Comparison of ENCODE assay signal across 8 mouse cellular contexts in genomic region chr2:167071641-167072601, GRCm38 (mm10). TPM values are rescaled to one million over a fixed set of nuclear protein-coding genes. Genes with fewer than 3 reads are reported as not detected.
DNase-seq lines count a peak whose midpoint lies in the region; ATAC-seq and TF ChIP-seq lines count a peak whose summit lies in the region.

No protein-coding gene starts in this region.

- no peaks in the 10 kb centered on the region for H3K36me3 ChIP-seq in hindbrain, postnatal 0 days (ENCODE audit: insufficient read depth, low read length)

- peak overlapping the region; percentile 72 for H3K4me3 ChIP-seq in gastrocnemius, adult 2 months
- H3K4me3 ChIP-seq in hindbrain, postnatal 0 days (ENCODE audit: low read length): peak overlapping the region; percentile 45

- no peaks in the 10 kb centered on the region for H3K27me3 ChIP-seq in hindbrain, postnatal 0 days (ENCODE audit: insufficient read depth, low read length)

- 6% methylated on average over 22 of the region's 22 CpGs for WGBS in hindbrain, postnatal 0 days

- 0 out of 2 replicates have a peak, but pooled peaks cover 6% of the 10 kb centered on the region for H3K4me1 ChIP-seq in hindbrain, postnatal 0 days (ENCODE audit: insufficient read depth, low read length)

- H3K27ac ChIP-seq in gastrocnemius, adult 2 months: peak overlapping the region; percentile 80
- peak overlapping the region; percentile 78 for H3K27ac ChIP-seq in hindbrain, postnatal 0 days

- DNase-seq in gastrocnemius, adult 2 months: peak; percentile 96
- DNase-seq in hindbrain, postnatal 0 days (ENCODE audit: low spot score): peak; percentile 99
- DNase-seq in left cerebral cortex, adult 18-20 months (ENCODE audit: low spot score in 2 of 2): peak; percentile 97 to 99
- peak; percentile 91 to 95 for DNase-seq in lung, postnatal 4 days
- DNase-seq in retina, postnatal 1 day: peak; percentile 96
- DNase-seq in thymus, postnatal 4 days: peak; percentile 97

- intact Hi-C loops in gastrocnemius, adult 2 months (cut with DNase I): loop anchor here (1.0 to 5.0 kb wide), 5 partner anchors 41 to 345 kb away; partner anchors contain the start of gene Kcnb1

- peak overlapping the region; percentile 54 for H3K9ac ChIP-seq in hindbrain, postnatal 0 days (replicated peaks; ENCODE audit: low read length)

- peak; percentile 82 for ATAC-seq in activated CD4-positive, CD25-positive, alpha-beta regulatory T cell, adult 4 months
- peak; percentile 89 for ATAC-seq in common myeloid progenitor, adult 5-6 weeks (replicated peaks; ENCODE audit: low read depth, poor library complexity, severe bottlenecking)
- peak; percentile 98 for ATAC-seq in hindbrain, postnatal 0 days

- H3K4me2 ChIP-seq in hindbrain, postnatal 0 days (ENCODE audit: low read depth, low read length): peak overlapping the region; percentile 71

- TF ChIP-seq CTCF in gastrocnemius, adult 2 months (IDR thresholded peaks at IDR 0.05): no peak
- TF ChIP-seq CTCF in hindbrain, postnatal 0 days (IDR thresholded peaks at IDR 0.05; ENCODE audit: low read depth): peak; percentile 100

- no peaks in the 10 kb centered on the region for H3K9me3 ChIP-seq in hindbrain, postnatal 0 days (ENCODE audit: low read length)

RNA-seq across cellular contexts. Expression of gene Znfx1, which starts 9.1 kb away (rescaled TPM):
- polyA plus RNA-seq in activated CD4-positive, CD25-positive, alpha-beta regulatory T cell, adult 4 months (2017; shearing (Covaris generic)): 10 to 100 TPM; 18.5 to 26.0 TPM
- 15.9 and 18.0 TPM in 2 replicates for total RNA-seq in common myeloid progenitor, adult 5-6 weeks (2017)
- 10 to 100 TPM; 25.2 to 25.8 TPM for total RNA-seq in gastrocnemius, adult 2 months (2021)
- total RNA-seq in hindbrain, postnatal 0 days (2014; rRNA removed): 31.6 and 34.9 TPM in 2 replicates
- 4.9 and 5.8 TPM in 2 replicates for polyA plus RNA-seq in hindbrain, postnatal 0 days (2015; fragmentation: Nextera tagmentation; extraction: Ambion mirVana)
- 10 to 100 TPM; 77.2 to 78.9 TPM for total RNA-seq in left cerebral cortex, adult 18-20 months (2021)

RNA-seq across cellular contexts. Expression of gene Ddx27, which starts 56.9 kb away (rescaled TPM):
- 10 to 100 TPM; 29.8 to 39.5 TPM for polyA plus RNA-seq in activated CD4-positive, CD25-positive, alpha-beta regulatory T cell, adult 4 months (2017; shearing (Covaris generic))
- total RNA-seq in common myeloid progenitor, adult 5-6 weeks (2017): 117 and 123 TPM in 2 replicates
- 10 to 100 TPM in 1 of 2 experiments, 1 to 10 TPM in 1; 9.3 to 10.1 TPM for total RNA-seq in gastrocnemius, adult 2 months (2021)
- total RNA-seq in hindbrain, postnatal 0 days (2014; rRNA removed): 27.5 and 29.4 TPM in 2 replicates
- 36.7 and 38.3 TPM in 2 replicates for polyA plus RNA-seq in hindbrain, postnatal 0 days (2015; fragmentation: Nextera tagmentation; extraction: Ambion mirVana)
- 10 to 100 TPM; 27.8 to 28.6 TPM for total RNA-seq in left cerebral cortex, adult 18-20 months (2021)

Comparison
In these comparisons a context has a peak if more than half of its experiments do, and no peak if none do; other contexts are left out.
1. Peak in every context shown above with its lines: DNase-seq, ATAC-seq, H3K4me3 ChIP-seq and H3K27ac ChIP-seq.